Mouse (Mus musculus) ES-E14 (cell line): ENCODE measurements around the gene Tle4.

Experiments used
- CHD2 ChIP-seq: IDR thresholded peaks from 2 replicates; pipeline ENCODE4 v1.6.1; 2014; ENCODE audit warnings: mild to moderate bottlenecking, low read depth, low read length, inconsistent platforms
- MAFK ChIP-seq: IDR thresholded peaks from 2 replicates; pipeline ENCODE4 v1.6.1; 2014; ENCODE audit warnings: mild to moderate bottlenecking, low read depth, low read length, inconsistent platforms; ENCODE audit not compliant: insufficient read depth
- ZC3H11A ChIP-seq: IDR thresholded peaks from 2 replicates; pipeline ENCODE4 v1.6.1; 2012; ENCODE audit warnings: low read depth, mild to moderate bottlenecking, inconsistent platforms, low read length, borderline replicate concordance

- TF ChIP-seq ZC3H11A (no peak), CHD2 (no peak), MAFK (no peak)
These were observed 3.3 kb downstream of the Tle4 start for GRCm38 (mm10) chr19:14594537-14594936.
